Mouse (Mus musculus) brain, embryonic 14.5 days (tissue): ENCODE results near the gene 4930432K21Rik. TPM values are rescaled to one million over a fixed set of nuclear protein-coding genes. Genes with fewer than 3 reads are reported as not detected.

Source experiments
- DNase-seq: peaks from one replicate; pipeline ENCODE4 v3.0.0-alpha.2; 2011; ENCODE audit warnings: low read depth
- CTCF ChIP-seq: fragments of 200-500 bp; IDR thresholded peaks from 2 replicates; pipeline ENCODE4 v1.5.1; 2012; ENCODE audit warnings: inconsistent platforms, mild to moderate bottlenecking, moderate library complexity, borderline replicate concordance; ENCODE audit not compliant: insufficient read depth, insufficient read length; ENCODE audit errors: extremely low read depth
- POLR2A ChIP-seq: fragments of 200-500 bp; IDR thresholded peaks from 2 replicates; pipeline ENCODE4 v1.6.1; 2012; ENCODE audit warnings: mild to moderate bottlenecking, inconsistent platforms, borderline replicate concordance; ENCODE audit not compliant: poor library complexity, insufficient read depth, insufficient read length, severe bottlenecking; ENCODE audit errors: extremely low read depth
- polyA plus RNA-seq: library from polyadenylated mRNA; depleted of rRNA; stranded (reverse); fragments of >200 nt; gene quantifications from 2 replicates; pipeline ENCODE4 v1.2.3, GENCODE M21; 2012

4930432K21Rik gene
- polyA plus RNA-seq, 1 experiment = 2.1 TPM

- TF ChIP-seq CTCF (no peak), POLR2A (peak; percentile 12; the same call in 1 of the 2 replicates)
- peak; percentile 83 for DNase-seq
These were observed 55.4 kb downstream of the 4930432K21Rik start for GRCm38 (mm10) chr8:84202938-84203917.

- TF ChIP-seq POLR2A = no peak
- TF ChIP-seq CTCF = peak; percentile 35; the same call in 1 of the 2 replicates
- no peak for DNase-seq
These were observed 56.3 kb downstream of the 4930432K21Rik start for GRCm38 (mm10) chr8:84203975-84204772.

GRCm38 (mm10) chr8:84205073-84205472 is 57.2 kb downstream of the 4930432K21Rik start:
- no peak for TF ChIP-seq POLR2A
- no peak for TF ChIP-seq CTCF
- DNase-seq = no peak

- no peak for DNase-seq
- TF ChIP-seq POLR2A = no peak
- TF ChIP-seq CTCF = no peak
These were observed 58.8 kb downstream of the 4930432K21Rik start for GRCm38 (mm10) chr8:84206666-84207065.

- no peak for DNase-seq
- TF ChIP-seq POLR2A = no peak
- TF ChIP-seq CTCF = no peak
These were observed 60.0 kb downstream of the 4930432K21Rik start for GRCm38 (mm10) chr8:84207811-84208210.

GRCm38 (mm10) chr8:84208381-84209380 is 60.9 kb downstream of the 4930432K21Rik start:
- peak; percentile 59 for DNase-seq
- no peak for TF ChIP-seq POLR2A
- TF ChIP-seq CTCF = no peak

GRCm38 (mm10) chr8:84210167-84210791 is 62.5 kb downstream of the 4930432K21Rik start:
- no peak for TF ChIP-seq POLR2A
- peak; percentile 93 for TF ChIP-seq CTCF
- DNase-seq = peak; percentile 82

GRCm38 (mm10) chr8:84211202-84211601 is 63.4 kb downstream of the 4930432K21Rik start:
- TF ChIP-seq CTCF (no peak), POLR2A (no peak)
- DNase-seq = no peak

GRCm38 (mm10) chr8:84211881-84212563 is 64.2 kb downstream of the 4930432K21Rik start:
- no peak for DNase-seq
- TF ChIP-seq POLR2A (no peak), CTCF (no peak)
